Mouse (Mus musculus): ENCODE results near the gene Ccdc187.

Gene Ccdc187

DNA sequence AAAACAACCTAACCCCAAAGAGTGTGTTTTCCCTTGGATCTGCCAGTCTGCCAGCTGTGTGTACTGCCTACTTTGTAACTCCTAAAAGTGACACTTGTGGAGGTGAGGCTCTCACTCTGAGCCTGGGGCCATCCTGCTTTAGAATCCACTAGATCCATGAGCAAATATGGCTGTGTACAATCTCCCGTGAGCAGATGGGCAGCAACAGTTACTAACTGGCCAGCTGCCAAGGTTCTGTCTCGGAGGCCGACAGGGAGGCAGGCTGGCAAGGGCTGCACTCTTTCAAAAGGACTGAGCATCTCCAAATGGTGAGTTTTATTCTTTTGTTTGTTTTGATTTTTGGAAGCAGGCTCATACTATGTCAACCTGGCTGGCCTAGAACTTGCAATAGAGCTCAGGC is 79.8 kb downstream of the Ccdc187 start:
- DNase-seq (ENCODE audit: low read depth, low spot score): no peak

DNA sequence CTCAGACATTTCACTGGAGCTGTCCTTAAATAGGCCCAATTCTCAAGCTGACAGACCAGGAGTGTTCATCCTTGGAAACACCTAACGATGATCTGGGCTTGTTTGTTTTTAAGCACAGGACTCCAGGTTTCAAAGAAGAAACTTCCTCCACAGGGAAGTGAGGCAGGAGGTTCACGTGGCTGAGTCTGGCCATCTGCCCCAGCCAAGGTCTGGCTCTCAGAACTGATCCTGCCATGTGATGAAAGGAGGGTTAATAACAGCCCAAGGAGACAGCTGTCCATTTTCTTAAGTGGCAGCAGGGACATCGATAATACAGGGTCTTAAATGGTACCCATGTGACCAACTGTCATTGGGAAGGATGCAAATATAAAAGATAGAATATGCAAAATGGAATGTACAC is 84.8 kb downstream of the Ccdc187 start:
- no peak for DNase-seq (ENCODE audit: low read depth, low spot score)

DNA sequence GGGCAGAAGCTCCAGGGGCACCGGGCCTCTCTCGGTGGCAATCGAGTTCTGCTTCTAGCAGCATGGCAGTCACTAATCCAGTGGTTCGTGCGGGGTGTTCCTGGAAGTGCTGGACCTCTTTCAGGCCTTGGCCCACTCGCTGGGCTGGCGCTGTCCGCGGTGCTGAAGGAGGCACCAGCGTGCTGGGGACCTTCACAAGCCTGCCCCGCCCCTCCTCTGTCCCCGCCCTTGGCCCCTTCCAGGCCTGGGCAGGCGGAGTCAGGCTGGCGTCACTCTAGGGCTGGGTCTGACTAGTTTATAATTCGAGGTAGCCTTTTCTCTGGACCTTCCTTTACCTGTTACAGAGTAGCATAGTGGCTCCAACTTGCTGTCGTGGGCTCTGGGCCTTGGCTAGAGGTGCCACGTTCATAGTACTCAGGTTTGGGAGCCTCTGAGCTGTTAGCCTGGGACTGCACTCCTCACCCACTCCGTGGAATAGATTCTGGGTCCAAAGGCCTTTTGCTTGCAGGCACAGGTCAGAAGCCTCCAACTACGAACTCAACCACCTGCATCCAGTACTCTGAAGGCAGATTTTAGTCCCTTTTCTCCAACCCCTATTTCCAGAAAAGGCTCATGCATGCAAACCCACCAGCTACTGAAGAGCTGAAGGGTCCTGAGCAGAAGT is 86.1 kb downstream of the Ccdc187 start, which contains the start of gene Lhx3:
Gene Lhx3, minus strand, starts transcription at position 164 of the 664 bp plus-strand sequence.
- DNase-seq (ENCODE audit: low read depth, low spot score): peak; percentile 3

DNA sequence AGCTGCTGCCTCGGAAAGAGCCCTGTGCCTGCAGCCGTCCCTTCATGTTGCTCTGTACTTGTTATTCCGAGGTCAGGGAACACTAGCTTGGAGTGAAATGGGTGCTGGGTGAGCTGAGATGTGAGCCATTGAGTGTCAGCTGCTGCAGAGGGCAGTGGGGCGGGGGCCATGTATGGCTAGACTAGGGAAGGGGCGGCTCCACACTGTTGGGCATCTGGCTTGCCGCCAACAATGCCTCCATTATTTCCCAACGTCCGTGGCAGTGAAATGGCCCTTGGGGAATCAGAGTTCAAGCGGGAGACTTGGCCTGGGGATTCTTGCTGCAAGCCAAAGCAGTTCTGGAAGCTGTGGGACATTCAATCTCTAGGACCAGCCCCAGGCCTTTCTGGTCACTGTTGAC is 86.8 kb downstream of the Ccdc187 start:
- no peak for DNase-seq (ENCODE audit: low read depth, low spot score)

DNA sequence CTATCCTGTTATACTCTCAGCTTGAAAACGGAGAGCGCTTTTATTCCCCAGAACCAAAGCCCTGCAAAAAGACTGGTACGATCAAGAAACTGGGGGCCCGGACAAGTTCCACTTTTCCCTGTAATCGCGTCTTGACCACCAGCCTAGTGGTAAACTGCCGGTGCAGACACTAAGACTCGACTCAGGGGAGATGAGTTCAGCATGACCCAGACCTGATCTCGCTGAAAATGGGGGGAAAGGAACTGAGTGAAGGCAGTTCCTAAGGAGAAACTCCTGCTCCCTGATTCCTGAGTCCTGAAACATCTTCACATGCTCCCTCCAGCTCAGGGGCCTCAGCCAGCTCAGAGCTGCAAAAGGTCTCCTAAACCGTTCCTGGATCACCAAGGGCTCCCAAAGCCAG is 88.6 kb downstream of the Ccdc187 start:
- DNase-seq (ENCODE audit: low read depth, low spot score): no peak

DNA sequence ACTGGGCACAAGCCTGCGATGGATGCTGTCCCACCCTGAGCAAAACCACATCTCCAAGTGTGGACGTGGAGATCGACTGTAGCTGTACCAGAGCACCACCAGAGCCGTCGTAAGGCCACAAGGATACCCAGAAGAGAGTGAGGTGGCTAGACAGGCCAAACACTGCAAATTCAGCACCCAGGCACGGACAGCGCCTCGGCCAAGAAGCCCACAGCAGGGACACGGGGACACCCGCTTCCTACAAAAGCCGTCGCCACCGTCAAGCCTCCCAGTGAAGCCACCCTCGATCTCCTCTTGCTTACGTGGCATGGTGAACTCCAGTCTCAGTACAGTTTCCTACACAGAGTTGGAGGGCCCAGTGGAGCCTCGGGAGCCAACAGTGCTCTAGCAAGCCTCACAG is 89.2 kb downstream of the Ccdc187 start:
- no peak for DNase-seq (ENCODE audit: low read depth, low spot score)

DNA sequence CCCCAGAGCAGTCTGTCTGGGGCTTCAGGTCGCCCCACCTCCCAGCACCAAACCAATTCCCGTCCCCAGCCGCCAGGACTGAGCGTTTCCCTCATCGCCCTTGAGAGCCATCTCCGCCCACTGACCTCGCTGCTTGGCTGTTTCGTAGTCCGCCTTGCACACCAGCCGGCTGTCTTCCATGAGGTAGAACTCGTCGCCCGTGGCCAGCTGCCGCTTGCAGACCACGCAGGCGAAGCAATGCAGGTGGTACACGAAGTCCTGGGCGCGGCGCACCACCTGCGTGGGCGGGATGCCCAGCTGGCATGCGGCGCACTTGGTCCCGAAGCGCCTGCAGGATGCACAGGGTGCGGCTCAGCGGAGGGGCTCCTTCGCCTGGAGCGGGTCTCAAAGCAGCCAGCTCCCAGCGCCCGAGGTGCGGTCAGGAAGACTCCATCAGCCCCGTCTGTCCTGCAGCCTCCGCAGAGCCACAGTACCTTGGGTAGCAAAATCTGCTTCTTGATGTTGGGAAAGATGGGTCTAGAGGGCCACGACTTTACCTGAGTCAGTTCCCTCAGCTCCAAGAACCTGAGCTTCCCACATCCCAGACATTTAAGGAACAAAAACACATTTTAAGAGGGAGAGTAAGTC is 91.4 kb downstream of the Ccdc187 start:
- no peak for DNase-seq (ENCODE audit: low read depth, low spot score)

DNA sequence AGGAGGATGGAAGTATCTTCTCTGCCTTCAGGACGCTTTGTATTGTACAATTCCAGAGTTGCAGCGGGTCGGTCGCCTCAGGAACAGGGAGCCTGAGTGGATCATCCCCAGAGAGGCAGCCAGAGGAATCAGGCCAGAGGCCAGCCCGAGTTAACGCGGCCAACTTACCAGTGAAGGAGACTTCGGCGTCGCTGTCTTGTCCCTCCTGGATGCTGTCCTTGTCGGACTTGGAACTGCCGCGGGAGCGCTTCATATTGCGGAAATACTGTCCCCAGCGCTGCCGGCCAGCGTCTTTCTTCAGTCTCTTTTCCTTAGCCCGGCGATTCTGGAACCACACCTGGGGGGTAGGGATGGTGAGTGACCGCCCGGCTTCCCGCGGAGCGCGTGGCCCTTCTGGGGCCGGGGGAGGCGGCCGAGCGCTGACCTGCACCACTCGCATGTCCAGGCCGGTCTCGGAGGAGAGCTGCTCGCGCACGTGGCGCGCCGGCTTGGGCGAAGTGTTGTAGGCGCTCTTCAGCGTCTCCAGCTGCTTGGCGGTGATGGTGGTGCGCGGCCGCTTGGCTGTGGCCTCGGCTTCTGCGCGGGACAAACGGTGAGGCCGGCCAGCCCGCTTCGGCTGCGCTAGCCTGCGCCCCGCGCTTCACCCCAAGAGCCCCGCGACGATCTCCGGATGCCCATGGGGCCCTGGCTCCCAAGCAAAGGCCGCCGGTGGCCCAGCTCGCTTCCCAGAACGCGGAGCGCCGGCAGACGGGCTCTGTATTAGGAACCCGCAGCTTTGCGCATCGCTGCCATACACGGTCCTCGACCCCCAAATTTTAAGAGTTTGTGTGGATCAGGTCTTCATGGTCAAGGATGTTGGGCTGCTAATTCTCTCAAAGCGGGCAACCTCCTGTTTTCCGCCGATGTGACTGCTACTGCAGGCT is 92.2 kb downstream of the Ccdc187 start:
- no peak for DNase-seq (ENCODE audit: low read depth, low spot score)

DNA sequence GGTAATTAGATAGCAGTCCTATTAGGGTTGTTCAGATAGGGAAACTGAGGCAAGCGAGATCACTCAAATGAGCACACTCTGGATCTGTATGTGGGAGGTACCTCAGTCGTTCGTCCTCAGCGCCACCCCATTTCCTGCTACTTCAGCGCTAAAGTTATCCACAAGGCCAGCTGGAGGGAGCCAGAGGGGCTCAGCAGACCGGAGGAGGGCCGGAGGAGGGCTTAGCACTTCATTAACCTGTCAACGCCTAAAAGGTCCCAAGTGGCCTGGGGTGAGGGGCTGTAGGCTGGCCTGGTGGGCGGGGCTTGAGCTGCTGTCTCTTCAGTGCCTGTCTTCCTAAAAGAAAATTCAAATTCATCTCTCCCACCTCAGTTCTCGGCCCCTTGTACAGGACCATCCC is 95.9 kb downstream of the Ccdc187 start:
- no peak for DNase-seq (ENCODE audit: low read depth, low spot score)

DNA sequence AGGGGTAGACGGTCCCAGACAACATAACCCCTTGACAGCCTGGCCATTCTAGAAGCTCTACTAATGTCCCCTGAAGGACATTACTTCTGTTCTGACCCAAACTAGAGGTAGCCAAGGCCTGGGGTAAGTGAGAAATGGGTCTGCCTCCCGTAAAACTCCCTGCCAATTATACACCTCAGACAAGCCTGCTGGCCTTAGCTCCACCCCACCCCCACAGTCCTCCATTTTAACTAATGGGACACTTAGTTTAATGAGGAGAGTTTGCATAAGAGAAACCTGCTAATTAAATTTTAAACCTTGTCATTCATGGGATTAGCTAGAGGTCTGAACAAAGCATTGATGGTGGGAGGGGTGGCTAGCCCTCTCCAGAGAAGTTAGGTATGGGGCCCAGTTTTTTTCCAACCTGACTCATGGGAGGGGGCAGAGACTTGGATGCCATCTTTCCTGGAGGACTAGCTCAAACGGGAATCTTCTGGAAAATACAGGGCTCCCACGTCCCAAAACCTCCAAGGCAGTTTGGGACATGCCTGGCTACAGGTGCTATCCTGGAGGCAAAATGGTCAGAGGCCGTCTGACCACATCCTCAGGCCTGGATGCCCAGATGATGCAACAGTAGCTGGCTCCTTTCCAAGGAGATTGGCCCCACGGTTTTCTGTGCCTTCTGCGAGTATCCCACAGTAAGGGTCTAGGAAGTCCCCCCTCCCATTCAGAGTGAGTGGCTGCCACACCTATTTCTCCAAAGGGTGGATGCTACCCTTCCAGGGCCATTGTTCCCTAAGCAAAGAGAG is 99.6 kb downstream of the Ccdc187 start:
- DNase-seq (ENCODE audit: low read depth, low spot score): no peak
